Mouse (Mus musculus): ENCODE measurements around the gene Ank3. TPM values are rescaled to one million over a fixed set of nuclear protein-coding genes. Genes with fewer than 3 reads are reported as not detected.

The Ank3 gene
- polyA plus RNA-seq, 2 experiments: 3.1 to 5.3 TPM

DNA sequence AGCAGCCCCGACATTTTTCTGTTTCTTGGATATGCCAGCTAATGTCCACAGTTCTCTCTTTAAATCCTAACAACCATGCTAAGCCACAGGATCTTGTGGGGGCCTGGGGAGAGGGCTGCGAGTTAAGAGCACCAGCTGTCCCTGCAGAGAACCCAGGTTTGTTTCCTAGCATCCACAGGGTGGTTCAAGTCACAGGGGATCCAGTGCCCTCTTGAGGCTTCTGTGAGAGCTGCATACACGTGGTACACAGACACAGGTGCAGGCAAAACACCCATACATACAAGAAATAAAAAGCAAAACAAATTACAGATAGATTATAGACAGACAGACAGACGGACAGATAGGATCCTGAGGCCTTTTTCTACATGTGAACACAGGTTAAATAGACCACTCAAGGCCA lies 242.0 kb downstream of the Ank3 start:
- Histone ChIP-seq H3K36me3 (replicated peaks; ENCODE audit: control insufficient read depth, insufficient read depth, low read depth) (no peaks in the 10 kb centered on the region), H3K9ac (replicated peaks) (no peak overlapping the region), H3K27me3 (ENCODE audit: control insufficient read depth, insufficient read depth, low read length) (no peaks in the 10 kb centered on the region), H3K4me2 (ENCODE audit: low read depth) (no peak overlapping the region), H3K27ac (no peak overlapping the region), H3K4me1 (replicated peaks; ENCODE audit: control insufficient read depth in 2 of 2, insufficient read depth in 2 of 2, low read length in 1 of 2) (no peaks in the 10 kb centered on the region), H3K9me3 (ENCODE audit: control insufficient read depth, low read length) (no peaks in the 10 kb centered on the region), H3K4me3 (ENCODE audit: insufficient read depth in 1 of 2, low read depth in 2 of 2, low read length in 2 of 2) (no peak overlapping the region)
- ATAC-seq (ENCODE audit: insufficient read depth) (no peak), DNase-seq (ENCODE audit: low read depth in 3 of 3, low spot score in 3 of 3) (no peak)
- 48% methylated on average over 4 of the region's 4 CpGs for WGBS (ENCODE audit: insufficient replicate concordance)
- TF ChIP-seq EP300 (IDR thresholded peaks at IDR 0.05; ENCODE audit: low read depth) (no peak), CTCF (IDR thresholded peaks at IDR 0.05; ENCODE audit: low read depth) (no peak)

DNA sequence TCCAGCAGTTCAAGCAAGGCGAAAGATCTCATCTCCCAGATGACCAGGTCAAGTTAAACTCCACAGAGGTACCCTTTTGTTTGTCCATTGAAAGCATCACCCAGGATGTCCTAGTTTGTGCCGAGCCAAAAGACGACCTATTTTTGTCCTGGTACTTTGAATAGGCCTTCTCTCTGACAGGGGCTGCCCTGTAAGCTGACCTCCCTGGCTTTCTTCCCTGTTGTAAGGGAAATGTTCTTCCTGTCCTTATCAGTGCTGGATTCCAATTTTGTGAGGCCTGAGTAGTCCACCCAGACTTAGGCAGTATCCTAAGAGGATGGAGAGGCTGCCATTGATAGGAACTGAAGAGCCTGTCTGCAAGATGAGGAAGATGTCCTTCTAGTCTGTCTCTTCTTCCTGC lies 244.9 kb downstream of the Ank3 start:
- Histone ChIP-seq H3K4me2 (ENCODE audit: low read depth) (no peak overlapping the region), H3K36me3 (replicated peaks; ENCODE audit: control insufficient read depth, insufficient read depth, low read depth) (no peaks in the 10 kb centered on the region), H3K9ac (replicated peaks) (no peak overlapping the region), H3K4me1 (replicated peaks; ENCODE audit: control insufficient read depth in 2 of 2, insufficient read depth in 2 of 2, low read length in 1 of 2) (no peaks in the 10 kb centered on the region), H3K27me3 (ENCODE audit: control insufficient read depth, insufficient read depth, low read length) (no peaks in the 10 kb centered on the region), H3K9me3 (ENCODE audit: control insufficient read depth, low read length) (no peaks in the 10 kb centered on the region), H3K27ac (no peak overlapping the region), H3K4me3 (ENCODE audit: insufficient read depth in 1 of 2, low read depth in 2 of 2, low read length in 2 of 2) (no peak overlapping the region)
- TF ChIP-seq EP300 (IDR thresholded peaks at IDR 0.05; ENCODE audit: low read depth): no peak
- TF ChIP-seq CTCF (IDR thresholded peaks at IDR 0.05; ENCODE audit: low read depth): no peak
- ATAC-seq (ENCODE audit: insufficient read depth) (no peak), DNase-seq (ENCODE audit: low read depth in 3 of 3, low spot score in 3 of 3) (no peak)
- WGBS (ENCODE audit: insufficient replicate concordance): 45% methylated on average over 3 of the region's 3 CpGs

DNA sequence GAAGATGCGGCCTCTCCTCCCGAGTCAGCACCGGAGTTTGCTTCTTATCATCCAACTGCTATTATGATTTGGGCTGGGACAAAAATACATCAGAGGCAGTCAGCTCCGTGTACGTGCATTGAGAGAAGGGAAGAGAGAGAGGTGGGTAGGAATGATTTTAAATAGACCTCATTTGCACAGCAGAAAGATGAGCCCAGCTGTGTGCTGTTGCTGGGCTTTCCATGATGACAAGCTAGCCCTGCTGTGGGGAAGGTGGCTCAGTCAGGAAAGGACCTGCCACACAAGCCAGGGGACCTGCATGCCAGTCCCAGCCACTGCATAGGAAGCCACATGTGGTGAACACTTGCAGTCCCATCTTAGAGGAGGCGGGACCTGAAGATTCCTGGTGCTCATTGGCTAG lies 245.4 kb downstream of the Ank3 start:
- no peak overlapping the region for H3K9ac ChIP-seq (replicated peaks)
- no peaks in the 10 kb centered on the region for H3K27me3 ChIP-seq (ENCODE audit: control insufficient read depth, insufficient read depth, low read length)
- WGBS (ENCODE audit: insufficient replicate concordance): 73% methylated on average over 6 of the region's 6 CpGs
- no peak overlapping the region for H3K27ac ChIP-seq
- H3K4me1 ChIP-seq (replicated peaks; ENCODE audit: control insufficient read depth in 2 of 2, insufficient read depth in 2 of 2, low read length in 1 of 2): no peaks in the 10 kb centered on the region
- no peak overlapping the region for H3K4me2 ChIP-seq (ENCODE audit: low read depth)
- no peaks in the 10 kb centered on the region for H3K9me3 ChIP-seq (ENCODE audit: control insufficient read depth, low read length)
- DNase-seq (ENCODE audit: low read depth in 3 of 3, low spot score in 3 of 3): no peak
- ATAC-seq (ENCODE audit: insufficient read depth): no peak
- TF ChIP-seq CTCF (IDR thresholded peaks at IDR 0.05; ENCODE audit: low read depth): no peak
- TF ChIP-seq EP300 (IDR thresholded peaks at IDR 0.05; ENCODE audit: low read depth): no peak
- no peak overlapping the region for H3K4me3 ChIP-seq (ENCODE audit: insufficient read depth in 1 of 2, low read depth in 2 of 2, low read length in 2 of 2)
- no peaks in the 10 kb centered on the region for H3K36me3 ChIP-seq (replicated peaks; ENCODE audit: control insufficient read depth, insufficient read depth, low read depth)

- DNase-seq (ENCODE audit: low read depth in 3 of 3, low spot score in 3 of 3) (no peak), ATAC-seq (ENCODE audit: insufficient read depth) (no peak)
- Histone ChIP-seq H3K36me3 (replicated peaks; ENCODE audit: control insufficient read depth, insufficient read depth, low read depth) (no peaks in the 10 kb centered on the region), H3K4me2 (ENCODE audit: low read depth) (no peak overlapping the region), H3K27ac (no peak overlapping the region), H3K27me3 (ENCODE audit: control insufficient read depth, insufficient read depth, low read length) (no peaks in the 10 kb centered on the region), H3K9me3 (ENCODE audit: control insufficient read depth, low read length) (no peaks in the 10 kb centered on the region), H3K4me1 (replicated peaks; ENCODE audit: control insufficient read depth in 2 of 2, insufficient read depth in 2 of 2, low read length in 1 of 2) (no peaks in the 10 kb centered on the region), H3K9ac (replicated peaks) (no peak overlapping the region), H3K4me3 (ENCODE audit: insufficient read depth in 1 of 2, low read depth in 2 of 2, low read length in 2 of 2) (no peak overlapping the region)
- 48% methylated on average over 5 of the region's 5 CpGs for WGBS (ENCODE audit: insufficient replicate concordance)
- TF ChIP-seq CTCF (IDR thresholded peaks at IDR 0.05; ENCODE audit: low read depth): no peak
- no peak for TF ChIP-seq EP300 (IDR thresholded peaks at IDR 0.05; ENCODE audit: low read depth)
Observed at GRCm38 (mm10) chr10:69645311-69645802, 246.8 kb downstream of the Ank3 start.

GRCm38 (mm10) chr10:69645929-69646328 lies 247.4 kb downstream of the Ank3 start:
- Histone ChIP-seq H3K9ac (replicated peaks) (no peak overlapping the region), H3K36me3 (replicated peaks; ENCODE audit: control insufficient read depth, insufficient read depth, low read depth) (no peaks in the 10 kb centered on the region), H3K9me3 (ENCODE audit: control insufficient read depth, low read length) (no peaks in the 10 kb centered on the region), H3K4me2 (ENCODE audit: low read depth) (no peak overlapping the region), H3K4me3 (ENCODE audit: insufficient read depth in 1 of 2, low read depth in 2 of 2, low read length in 2 of 2) (no peak overlapping the region), H3K27ac (no peak overlapping the region), H3K27me3 (ENCODE audit: control insufficient read depth, insufficient read depth, low read length) (no peaks in the 10 kb centered on the region), H3K4me1 (replicated peaks; ENCODE audit: control insufficient read depth in 2 of 2, insufficient read depth in 2 of 2, low read length in 1 of 2) (no peaks in the 10 kb centered on the region)
- 78% methylated on average over 9 of the region's 9 CpGs for WGBS (ENCODE audit: insufficient replicate concordance)
- no peak for TF ChIP-seq EP300 (IDR thresholded peaks at IDR 0.05; ENCODE audit: low read depth)
- DNase-seq (ENCODE audit: low read depth in 3 of 3, low spot score in 3 of 3): no peak
- no peak for ATAC-seq (ENCODE audit: insufficient read depth)
